Mouse (Mus musculus) limb, embryonic 13.5 days (tissue): Measurements from ENCODE around the gene Zup1. TPM values are rescaled to one million over a fixed set of nuclear protein-coding genes. Genes with fewer than 3 reads are reported as not detected.
A peak's percentile ranks its signal among the peaks of the same experiment; 100 is the strongest.
"Not testable (repeated sequence)": the region's sequence is repeated elsewhere in the genome, so short reads cannot be mapped to it uniquely, and the experiment has no call there.

Source experiments
- ATAC-seq: fragments of 200-750 bp; cut with Nextera tagmentation; 2 replicates; pipeline ENCODE4 v1.8.0; 2017; ENCODE audit warnings: low read depth, moderate number of reproducible peaks, moderate TSS enrichment; ENCODE audit not compliant: low FRiP score
- H3K27ac ChIP-seq: fragments of 300-500 bp; sonication (generic); 2 replicates; pipeline ENCODE4 v1.5.1; 2015; ENCODE audit warnings: inconsistent platforms, mild to moderate bottlenecking, moderate library complexity
- H3K27me3 ChIP-seq: fragments of 300-500 bp; sonication (generic); 2 replicates; pipeline ENCODE4 v1.6.1; 2015; ENCODE audit warnings: mild to moderate bottlenecking, inconsistent platforms
- H3K36me3 ChIP-seq: fragments of 300-500 bp; sonication (generic); 2 replicates; pipeline ENCODE4 v1.6.1; 2015; ENCODE audit warnings: inconsistent platforms, mild to moderate bottlenecking, moderate library complexity
- H3K4me1 ChIP-seq: fragments of 300-500 bp; sonication (generic); 2 replicates; pipeline ENCODE4 v1.6.1; 2015; ENCODE audit warnings: inconsistent platforms
- H3K4me2 ChIP-seq: fragments of 300-500 bp; sonication (generic); replicated peaks from 2 replicates; pipeline ENCODE4 v1.6.1; 2015; ENCODE audit warnings: inconsistent platforms, mild to moderate bottlenecking, moderate library complexity
- H3K4me3 ChIP-seq: fragments of 300-500 bp; sonication (generic); 2 replicates; pipeline ENCODE4 v1.5.1; 2015; ENCODE audit warnings: moderate library complexity, mild to moderate bottlenecking, inconsistent platforms
- H3K9ac ChIP-seq: fragments of 300-500 bp; sonication (generic); 2 replicates; pipeline ENCODE4 v1.6.1; 2015; ENCODE audit warnings: mild to moderate bottlenecking, inconsistent platforms
- H3K9me3 ChIP-seq: fragments of 300-500 bp; sonication (generic); 2 replicates; pipeline ENCODE4 v1.6.1; 2016; ENCODE audit warnings: inconsistent platforms
- WGBS: fragments of 180-500 bp; shearing (Covaris S2); methylation state at CpG from one replicate; pipeline ENCODE4 v1.1.7; 2015; 5-methylcytosine and 5-hydroxymethylcytosine counted together
- polyA plus RNA-seq: library from polyadenylated mRNA; unstranded; fragments of >200 nt; fragmentation: Nextera tagmentation; extraction: Ambion mirVana; gene quantifications from 2 replicates; pipeline ENCODE4 v1.2.1, GENCODE M21; 2015

Gene Zup1
- polyA plus RNA-seq = 28.9 and 29.5 TPM in 2 replicates

- WGBS = 3% methylated on average over 42 of the region's 42 CpGs
- ATAC-seq = peak; percentile 94
- H3K4me1 ChIP-seq = peaks cover 11% of the 10 kb centered on the region
- peak within 1 kb of the TSS; percentile 73 for H3K4me3 ChIP-seq
- peak within 1 kb of the TSS; percentile 75 for H3K4me2 ChIP-seq
- H3K9ac ChIP-seq = peak within 1 kb of the TSS; percentile 91
- H3K27me3 ChIP-seq = no peaks in the 10 kb centered on the region
- H3K27ac ChIP-seq = peak within 1 kb of the TSS; percentile 78
- H3K9me3 ChIP-seq = no peaks in the 10 kb centered on the region
- peaks cover 10% of the 10 kb centered on the region for H3K36me3 ChIP-seq
Measured at GRCm38 (mm10) chr10:33950803-33951583, at the start of gene Zup1. Gene Zup1 (minus strand): TSS chr10:33951269.

DNA sequence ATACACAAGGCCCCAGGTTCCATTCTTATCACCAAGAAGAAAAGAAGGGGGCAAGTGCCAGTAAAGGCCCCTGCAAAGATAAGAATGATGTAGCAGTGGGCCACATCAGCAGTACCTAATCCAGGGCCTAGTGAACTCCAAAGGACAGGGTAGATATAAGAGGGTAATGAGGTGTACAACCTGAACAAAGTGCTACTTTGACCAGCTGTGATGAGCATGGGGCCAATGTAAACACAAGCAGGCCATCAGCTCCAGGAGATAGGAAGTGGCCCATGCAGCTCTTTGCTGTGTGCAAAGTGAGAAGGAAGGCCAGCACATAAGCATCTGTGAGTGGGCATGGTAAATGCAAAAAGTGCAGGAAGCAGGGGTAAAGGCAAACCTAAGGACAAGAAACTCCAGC, 47.3 kb upstream of the Zup1 start:
- no peaks in the 10 kb centered on the region for H3K9me3 ChIP-seq
- H3K27me3 ChIP-seq = no peaks in the 10 kb centered on the region
- ATAC-seq = no peak
- no peak overlapping the region for H3K9ac ChIP-seq
- no peaks in the 10 kb centered on the region for H3K4me1 ChIP-seq
- H3K36me3 ChIP-seq = peaks cover 85% of the 10 kb centered on the region
- H3K27ac ChIP-seq = no peak overlapping the region
- no peak overlapping the region for H3K4me2 ChIP-seq
- H3K4me3 ChIP-seq = no peak overlapping the region

GRCm38 (mm10) chr10:33996686-33997085, 45.6 kb upstream of the Zup1 start:
- H3K27ac ChIP-seq, ATAC-seq, H3K9me3 ChIP-seq, H3K9ac ChIP-seq, H3K4me1 ChIP-seq, H3K4me2 ChIP-seq, H3K27me3 ChIP-seq, H3K4me3 ChIP-seq: not testable (repeated sequence)
- peaks cover 87% of the 10 kb centered on the region for H3K36me3 ChIP-seq
- WGBS = 91% methylated on average over 6 of the region's 8 CpGs

- H3K4me1 ChIP-seq = no peaks in the 10 kb centered on the region
- no peak overlapping the region for H3K4me2 ChIP-seq
- ATAC-seq = peak; percentile 40; the same call in 1 of the 2 replicates
- H3K4me3 ChIP-seq = no peak overlapping the region
- H3K36me3 ChIP-seq = peaks cover 15% of the 10 kb centered on the region
- 22% methylated on average over 4 of the region's 4 CpGs for WGBS
- H3K27ac ChIP-seq = no peak overlapping the region
- no peak overlapping the region for H3K9ac ChIP-seq
- H3K9me3 ChIP-seq = no peaks in the 10 kb centered on the region
- no peaks in the 10 kb centered on the region for H3K27me3 ChIP-seq
Measured at GRCm38 (mm10) chr10:33986771-33987170, 35.7 kb upstream of the Zup1 start.

GRCm38 (mm10) chr10:33974781-33975494, 23.9 kb upstream of the Zup1 start:
- WGBS = 89% methylated on average over 7 of the region's 7 CpGs
- H3K4me3 ChIP-seq = no peak overlapping the region
- H3K27me3 ChIP-seq = no peaks in the 10 kb centered on the region
- H3K36me3 ChIP-seq = no peaks in the 10 kb centered on the region
- ATAC-seq = no peak
- no peak overlapping the region for H3K27ac ChIP-seq
- no peak overlapping the region for H3K9ac ChIP-seq
- H3K4me1 ChIP-seq = no peaks in the 10 kb centered on the region
- H3K4me2 ChIP-seq = no peak overlapping the region
- peaks cover 8% of the 10 kb centered on the region for H3K9me3 ChIP-seq

DNA sequence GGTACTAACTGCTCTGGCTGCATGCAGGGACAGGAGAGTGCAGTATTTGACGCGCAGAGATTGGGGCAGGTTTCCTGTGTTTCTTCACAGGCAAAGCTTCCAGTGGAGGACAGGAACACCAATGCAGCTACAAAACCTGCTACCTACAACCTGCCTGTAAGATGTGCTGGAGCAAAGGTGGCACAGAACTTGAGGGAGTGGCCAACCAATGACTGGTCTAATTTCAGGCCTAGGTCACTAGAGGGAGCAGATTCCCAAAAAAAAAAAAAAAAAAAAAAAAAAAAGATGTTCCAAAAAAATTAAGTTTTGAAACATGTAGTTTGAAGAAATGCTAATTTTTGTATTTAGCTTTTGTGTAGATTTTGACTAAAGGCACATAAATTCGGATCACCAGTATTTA, 1.4 kb upstream of the Zup1 start:
- WGBS = 74% methylated on average over 3 of the region's 3 CpGs
- no peak for ATAC-seq
- H3K9me3 ChIP-seq = no peaks in the 10 kb centered on the region
- peaks cover 10% of the 10 kb centered on the region for H3K36me3 ChIP-seq
- H3K27ac ChIP-seq = no peak overlapping the region
- H3K9ac ChIP-seq = no peak overlapping the region
- H3K4me1 ChIP-seq = peaks cover 11% of the 10 kb centered on the region
- no peaks in the 10 kb centered on the region for H3K27me3 ChIP-seq
- no peak overlapping the region for H3K4me3 ChIP-seq
- H3K4me2 ChIP-seq = no peak overlapping the region

- Histone ChIP-seq H3K27ac (no peak overlapping the region), H3K36me3 (peaks cover 44% of the 10 kb centered on the region), H3K27me3 (no peaks in the 10 kb centered on the region), H3K4me1 (peaks cover 11% of the 10 kb centered on the region), H3K4me3 (no peak overlapping the region), H3K4me2 (no peak overlapping the region), H3K9me3 (no peaks in the 10 kb centered on the region), H3K9ac (no peak overlapping the region)
- WGBS = 83% methylated on average over 2 of the region's 2 CpGs
- no peak for ATAC-seq
Measured at GRCm38 (mm10) chr10:33946336-33946735, 4.7 kb downstream of the Zup1 start.

GRCm38 (mm10) chr10:33945390-33945789, 5.7 kb downstream of the Zup1 start:
- no peak for ATAC-seq
- no peak overlapping the region for H3K9ac ChIP-seq
- no peak overlapping the region for H3K4me3 ChIP-seq
- no peak overlapping the region for H3K27ac ChIP-seq
- 84% methylated on average over 3 of the region's 3 CpGs for WGBS
- peaks cover 50% of the 10 kb centered on the region for H3K36me3 ChIP-seq
- no peaks in the 10 kb centered on the region for H3K27me3 ChIP-seq
- H3K4me1 ChIP-seq = peaks cover 11% of the 10 kb centered on the region
- no peak overlapping the region for H3K4me2 ChIP-seq
- H3K9me3 ChIP-seq = no peaks in the 10 kb centered on the region

DNA sequence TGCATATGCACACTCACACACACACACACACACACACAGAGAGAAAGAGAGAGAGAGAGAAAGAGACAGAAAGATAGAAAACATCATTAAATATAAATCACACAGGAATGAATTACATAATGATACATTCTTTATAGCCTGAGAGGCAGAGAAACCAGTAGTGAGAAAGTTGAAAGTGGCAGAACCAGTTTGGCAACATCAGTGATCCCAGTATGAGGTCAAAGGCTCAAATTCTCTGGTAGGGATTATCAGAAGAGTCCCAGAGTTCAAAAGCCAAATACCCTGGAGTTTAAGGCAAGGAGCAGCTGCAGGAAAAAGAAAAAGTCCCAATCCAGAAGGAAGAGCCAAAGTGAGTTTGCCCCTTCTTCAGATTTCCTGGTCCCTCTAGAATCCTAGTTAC, 10.4 kb downstream of the Zup1 start:
- Histone ChIP-seq H3K9me3 (no peaks in the 10 kb centered on the region), H3K4me1 (no peaks in the 10 kb centered on the region; the same call in 1 of the 2 replicates), H3K4me3 (no peak overlapping the region), H3K36me3 (peaks cover 75% of the 10 kb centered on the region), H3K4me2 (no peak overlapping the region), H3K27ac (no peak overlapping the region), H3K27me3 (no peaks in the 10 kb centered on the region), H3K9ac (no peak overlapping the region)
- ATAC-seq = no peak

GRCm38 (mm10) chr10:33905489-33905888, 45.6 kb downstream of the Zup1 start:
- Histone ChIP-seq H3K4me2 (peak overlapping the region; percentile 71), H3K4me3 (peak overlapping the region; percentile 42), H3K36me3 (no peaks in the 10 kb centered on the region), H3K9ac (no peak overlapping the region), H3K9me3 (no peaks in the 10 kb centered on the region), H3K4me1 (0 out of 2 replicates have a peak, but pooled peaks cover 3% of the 10 kb centered on the region), H3K27ac (no peak overlapping the region), H3K27me3 (no peaks in the 10 kb centered on the region)
- ATAC-seq = no peak
- WGBS = 8% methylated on average over 6 of the region's 6 CpGs

GRCm38 (mm10) chr10:33904530-33905481, 46.3 kb downstream of the Zup1 start, which contains the start of gene Rsph4a:
Gene Rsph4a (plus strand): TSS chr10:33905111.
- peak within 1 kb of the TSS; percentile 71 for H3K4me2 ChIP-seq
- 0 out of 2 replicates have a peak, but pooled peaks cover 3% of the 10 kb centered on the region for H3K4me1 ChIP-seq
- H3K9me3 ChIP-seq = no peaks in the 10 kb centered on the region
- H3K9ac ChIP-seq = peak within 1 kb of the TSS; percentile 55; the same call in 1 of the 2 replicates
- no peaks in the 10 kb centered on the region for H3K27me3 ChIP-seq
- no peaks in the 10 kb centered on the region for H3K36me3 ChIP-seq
- peak; percentile 96 for ATAC-seq
- H3K4me3 ChIP-seq = peak within 1 kb of the TSS; percentile 42
- WGBS = 5% methylated on average over 17 of the region's 17 CpGs
- H3K27ac ChIP-seq = no peak within 1 kb of the TSS
